Mouse (Mus musculus) fat pad, adult 2 months (tissue): ENCODE data around the gene Wnt2.

Experiments used
- DNase-seq: peaks from one replicate; pipeline ENCODE4 v3.0.0-alpha.2; 2011; ENCODE audit warnings: low read depth, low spot score; ENCODE audit errors: extremely low read depth

The Wnt2 gene

DNA sequence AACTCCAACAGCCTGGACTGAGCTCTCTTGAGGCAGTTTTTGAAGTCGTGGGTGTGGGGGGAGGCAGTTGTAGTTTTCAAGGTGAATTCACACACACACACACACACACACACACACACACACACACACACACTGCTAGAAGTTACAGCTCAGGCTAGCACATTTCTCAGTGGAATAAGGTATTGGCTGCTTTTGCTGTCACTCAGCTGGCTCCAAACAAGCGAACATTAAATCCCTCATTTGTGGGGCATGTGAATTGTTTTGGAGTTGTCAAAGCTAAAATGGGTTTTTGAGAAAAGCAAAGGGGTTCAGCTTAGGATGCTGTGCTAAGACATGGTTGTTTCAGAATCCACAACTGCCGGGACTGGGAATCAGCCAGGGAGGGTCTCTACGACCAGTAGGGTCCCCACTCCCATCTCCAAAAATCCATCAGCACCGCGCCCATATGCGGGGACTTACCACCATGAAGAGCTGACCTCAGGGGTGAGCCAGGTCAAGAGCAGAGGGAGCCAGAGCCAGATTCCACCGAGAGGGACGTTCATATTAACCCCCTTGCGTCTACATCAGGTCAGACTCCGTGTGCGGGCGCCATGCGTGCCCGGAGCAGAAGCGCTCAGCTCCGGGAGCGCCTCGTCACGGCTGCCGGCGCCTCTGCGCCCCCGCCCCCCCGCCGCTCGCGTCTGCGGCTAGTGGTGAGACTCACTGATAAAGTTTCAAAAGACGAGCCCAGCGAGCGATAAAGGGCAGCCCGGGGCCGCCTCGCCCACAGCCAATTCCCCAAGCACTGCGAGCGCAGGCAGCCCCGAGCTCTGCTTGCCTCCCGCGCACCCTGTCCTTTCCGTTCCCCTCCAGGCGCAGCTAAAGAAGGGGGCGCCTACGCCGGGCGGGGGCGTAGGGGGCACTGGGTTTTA is at the start of gene Wnt2:
TSS of gene Wnt2 (minus strand) at position 840 of the 911 bp plus-strand sequence.
- DNase-seq: no peak

DNA sequence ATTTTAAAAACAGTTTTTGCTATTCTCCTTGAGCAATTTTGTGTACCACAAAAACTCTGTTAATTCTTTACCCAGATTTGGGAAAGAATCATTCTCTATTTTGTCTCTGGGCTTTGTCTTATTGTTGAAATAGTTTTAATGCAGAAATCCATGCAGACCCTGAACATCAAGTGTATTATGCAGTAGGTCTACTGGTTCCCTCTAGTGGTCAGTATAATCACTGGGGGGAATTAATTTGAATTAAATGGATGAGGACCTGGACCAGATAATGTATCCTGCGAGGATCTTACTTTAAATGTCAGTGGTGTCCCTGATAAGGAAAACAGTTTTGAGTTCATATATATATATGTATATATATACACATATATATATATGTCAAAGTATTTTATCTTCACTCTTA is 48.2 kb upstream of the Wnt2 start:
- DNase-seq: no peak

DNA sequence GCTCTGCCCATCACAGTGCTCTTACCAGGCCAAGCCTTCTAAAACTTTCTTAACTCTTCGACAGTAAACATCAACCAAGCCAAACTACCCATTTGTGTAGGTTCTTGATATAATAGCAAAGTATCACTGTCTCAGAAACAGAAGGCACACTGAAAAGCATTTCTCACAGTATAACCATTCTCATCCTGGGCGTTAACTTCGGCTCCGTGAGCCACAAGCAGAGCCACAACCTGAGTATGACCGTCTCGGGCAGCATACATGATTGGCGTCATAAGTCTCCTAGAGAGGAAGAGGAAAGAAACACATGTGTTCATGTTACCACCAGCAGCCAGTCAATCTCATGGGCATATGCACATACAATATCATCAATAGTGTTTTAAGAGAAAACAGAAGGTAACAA is 46.6 kb upstream of the Wnt2 start:
- no peak for DNase-seq

DNA sequence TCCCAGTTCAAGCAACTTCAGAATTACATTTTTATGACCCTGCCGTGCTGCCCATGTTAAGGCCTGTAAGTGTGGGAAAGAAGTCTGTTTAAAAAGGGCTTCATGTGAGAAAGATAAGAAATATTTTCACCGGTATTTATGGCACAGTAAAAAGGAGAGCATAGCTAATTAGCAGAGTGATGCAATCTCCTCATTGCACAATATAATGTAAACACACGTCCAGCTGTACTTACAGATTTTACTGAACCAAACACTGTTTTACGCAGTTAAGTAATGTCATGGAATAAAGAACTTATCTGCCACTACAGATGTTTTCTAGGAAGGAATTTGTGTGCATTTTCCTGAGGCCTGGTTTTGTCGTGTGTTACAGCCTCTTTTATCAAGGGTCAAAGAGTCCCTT is 46.2 kb upstream of the Wnt2 start:
- DNase-seq: no peak

DNA sequence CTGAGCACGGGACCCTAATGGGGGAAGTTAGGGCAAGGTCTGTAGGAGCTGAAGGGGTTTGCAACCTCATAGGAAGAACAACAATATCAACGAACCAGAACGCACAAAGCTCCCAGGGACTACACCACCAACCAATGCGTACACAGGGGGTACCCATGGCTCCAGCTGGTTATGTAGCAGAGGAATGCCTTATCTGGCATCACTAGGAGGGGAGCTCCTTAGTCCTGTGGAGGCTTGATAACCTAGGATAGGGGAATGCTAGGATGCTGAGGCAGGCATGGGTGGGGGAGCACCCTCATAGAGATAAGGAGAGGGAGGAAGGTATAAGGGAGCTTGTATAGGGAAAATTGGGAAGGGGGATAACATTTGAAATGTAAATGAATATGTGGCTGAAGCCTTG is 27.5 kb upstream of the Wnt2 start:
- DNase-seq: no peak

DNA sequence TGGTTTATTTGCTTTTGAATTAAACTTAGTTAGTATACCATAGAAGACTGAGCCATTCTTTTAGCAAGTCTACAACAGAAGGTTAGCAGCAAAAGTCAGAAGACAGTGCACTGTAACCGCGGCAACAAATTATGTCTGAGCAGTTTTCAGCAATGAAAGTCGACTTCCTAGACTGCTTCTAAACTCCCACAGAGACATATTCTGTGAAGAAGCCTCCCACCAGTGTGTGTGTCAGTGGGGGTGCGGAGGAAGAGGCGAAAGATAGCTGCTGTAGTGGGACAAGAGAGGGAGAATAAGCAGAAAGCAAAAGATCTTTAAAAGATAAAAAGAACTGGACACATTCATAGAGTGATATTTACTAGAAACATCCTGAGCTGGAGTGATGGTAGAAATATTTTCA is 21.3 kb upstream of the Wnt2 start:
- no peak for DNase-seq

DNA sequence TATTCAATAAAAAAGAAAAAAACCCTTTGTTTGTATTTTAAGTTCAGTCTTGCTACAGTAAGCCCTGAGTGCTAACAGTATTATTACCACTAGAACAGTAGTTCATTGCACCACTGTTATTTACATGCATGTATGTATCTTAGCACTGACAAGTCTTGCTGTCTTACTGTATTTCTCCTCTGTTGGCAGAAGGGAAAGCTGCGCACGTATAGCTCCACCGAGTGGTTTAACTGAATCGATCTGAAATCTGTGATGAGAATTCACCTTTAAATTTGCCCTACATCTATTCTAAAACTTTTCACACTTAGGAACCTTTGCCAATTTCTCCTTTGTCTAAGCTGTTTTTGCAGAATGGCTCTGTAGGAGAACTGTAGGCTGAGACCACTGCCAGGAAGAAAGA is 13.9 kb upstream of the Wnt2 start:
- no peak for DNase-seq

DNA sequence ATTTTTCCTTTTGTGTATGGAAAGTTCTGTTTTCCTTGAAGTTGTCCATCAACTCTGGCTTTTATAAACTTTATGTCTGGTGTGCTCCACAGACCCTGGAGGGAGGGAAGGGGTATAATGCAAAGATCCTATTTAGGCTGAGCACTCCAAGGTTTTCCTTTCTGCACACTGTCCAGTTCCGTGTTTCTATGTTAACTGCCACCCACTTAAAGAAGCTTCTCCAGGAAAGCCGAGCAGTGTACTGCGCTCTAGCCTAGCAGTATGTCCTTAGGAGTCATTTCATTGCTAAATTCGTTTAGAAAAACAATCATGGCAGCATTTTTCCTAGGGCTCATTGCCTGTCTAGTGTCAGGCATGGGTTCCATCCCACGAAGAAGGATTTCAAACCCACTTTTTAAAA is 12.8 kb upstream of the Wnt2 start:
- DNase-seq: no peak

DNA sequence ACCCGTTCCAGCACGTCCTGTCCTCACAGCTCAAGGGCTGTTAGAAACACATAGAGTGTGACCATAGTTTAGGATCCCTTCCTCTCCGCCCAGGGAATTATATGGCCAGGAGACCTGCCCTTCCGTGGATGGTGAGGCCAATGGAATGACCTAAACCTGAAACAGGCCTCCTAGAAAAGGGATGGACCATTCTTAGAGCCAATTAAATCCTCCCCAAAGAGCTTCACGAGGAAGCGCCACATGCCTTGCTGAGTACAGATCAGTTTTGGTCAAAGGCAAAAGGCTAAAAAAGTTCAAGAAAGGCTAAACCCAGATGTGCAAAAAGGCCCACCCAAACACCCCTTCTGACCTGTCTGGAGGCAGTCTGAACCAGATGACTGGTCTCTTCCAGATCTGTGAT is 1.9 kb upstream of the Wnt2 start:
- no peak for DNase-seq

DNA sequence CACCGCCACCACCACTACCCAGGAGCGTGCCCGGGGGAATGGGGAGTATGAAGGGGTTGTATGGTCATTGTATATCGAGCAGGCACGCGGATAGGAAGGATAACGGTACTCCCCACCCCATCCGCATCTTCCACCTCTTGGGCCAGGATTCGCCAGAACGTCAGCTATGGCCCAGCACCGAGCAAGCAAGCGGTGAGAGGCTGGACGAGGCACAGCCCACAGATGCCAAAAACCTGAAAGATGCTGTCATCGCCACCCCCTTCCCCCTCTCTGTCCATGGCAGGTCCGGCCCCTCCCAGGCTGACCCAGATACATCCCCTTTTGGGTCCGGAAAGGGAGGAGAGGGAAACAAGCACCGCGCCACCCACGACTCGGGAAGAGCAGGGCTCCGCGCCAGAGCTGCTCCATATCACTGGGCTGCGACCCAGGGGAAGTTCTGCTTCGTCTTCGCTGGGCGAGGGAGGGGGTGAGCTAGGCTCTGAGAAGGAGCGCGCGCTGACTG is 1.2 kb upstream of the Wnt2 start:
- DNase-seq: no peak

DNA sequence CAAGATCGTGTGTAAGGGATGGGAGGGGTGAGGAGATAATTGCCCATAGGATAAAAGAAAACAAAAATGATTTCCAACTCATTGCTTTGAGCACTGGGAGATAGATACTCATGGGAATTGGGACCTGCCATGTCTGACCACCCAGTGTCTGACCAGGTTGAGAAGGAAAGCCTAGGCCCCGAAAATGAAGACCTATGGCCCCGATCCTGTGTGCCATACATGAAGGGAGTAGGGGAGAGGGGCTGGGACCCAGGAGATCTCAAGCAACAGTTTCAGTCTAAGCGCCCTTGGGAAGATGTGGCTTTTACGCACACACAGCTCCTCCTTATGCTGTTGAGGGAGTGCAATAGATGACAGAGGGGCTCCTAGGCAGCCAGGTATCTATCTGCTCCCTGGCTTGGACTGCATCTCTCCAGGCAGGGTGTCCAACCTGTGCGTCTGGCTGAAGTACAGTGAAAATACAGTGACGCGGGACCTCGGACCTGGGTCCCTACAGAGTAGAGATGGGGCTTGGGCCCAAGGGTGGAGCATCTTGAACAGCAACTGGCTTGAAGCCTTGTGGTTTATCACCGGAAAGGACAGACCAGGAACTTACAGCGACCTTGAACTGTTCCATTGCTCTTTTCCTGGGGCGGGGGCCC is 603 bp upstream of the Wnt2 start:
- no peak for DNase-seq

DNA sequence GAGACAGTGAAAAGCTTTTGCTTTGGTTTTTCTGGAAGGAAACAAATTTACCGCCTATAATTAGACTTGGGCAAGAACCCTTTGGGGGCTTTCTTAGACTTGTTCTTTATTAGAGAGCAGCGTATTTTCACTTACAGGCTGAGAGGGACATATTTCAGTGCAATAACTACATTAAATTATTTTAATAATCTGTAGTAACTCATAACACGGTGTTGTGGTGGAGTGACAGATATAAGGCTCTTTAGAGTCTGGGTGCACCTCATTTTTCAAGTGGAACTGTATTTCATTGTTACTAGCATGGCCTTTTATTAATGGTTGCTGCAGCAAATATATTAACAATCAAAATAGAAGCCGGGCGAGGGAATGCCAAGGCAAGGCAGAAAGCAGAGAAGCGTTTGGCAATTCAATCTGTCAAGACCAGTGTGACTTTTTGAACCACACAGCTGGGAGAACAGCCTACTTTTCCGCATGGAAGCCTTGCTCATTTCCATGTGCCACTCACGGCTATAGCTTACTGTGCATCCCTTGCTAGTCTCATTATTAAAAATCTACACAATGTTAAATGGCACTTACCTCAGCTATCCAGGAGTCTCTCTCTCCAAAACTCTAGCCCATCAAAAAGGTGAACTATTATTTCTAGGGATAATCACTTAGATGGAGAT is 6.1 kb downstream of the Wnt2 start:
- no peak for DNase-seq

DNA sequence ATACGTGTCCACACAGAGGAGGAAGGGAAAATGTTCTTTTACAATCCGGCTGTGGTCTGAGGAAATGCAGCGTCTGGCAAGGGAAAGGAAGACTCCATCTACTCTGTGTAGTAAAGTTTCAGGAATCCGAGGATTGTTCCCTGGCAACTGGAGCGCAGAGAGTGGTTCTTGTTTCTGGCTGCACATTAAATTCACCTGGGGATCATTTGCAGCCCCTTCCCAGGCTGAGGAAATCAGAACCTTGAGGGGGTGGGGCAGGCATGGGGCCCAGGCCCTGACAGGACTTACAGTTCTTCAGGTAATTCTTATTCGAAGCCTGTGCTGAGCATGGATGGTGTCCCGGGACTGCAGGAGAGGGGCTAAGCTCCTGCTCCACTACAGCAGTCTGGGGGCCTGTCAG is 17.0 kb downstream of the Wnt2 start:
- DNase-seq: no peak

DNA sequence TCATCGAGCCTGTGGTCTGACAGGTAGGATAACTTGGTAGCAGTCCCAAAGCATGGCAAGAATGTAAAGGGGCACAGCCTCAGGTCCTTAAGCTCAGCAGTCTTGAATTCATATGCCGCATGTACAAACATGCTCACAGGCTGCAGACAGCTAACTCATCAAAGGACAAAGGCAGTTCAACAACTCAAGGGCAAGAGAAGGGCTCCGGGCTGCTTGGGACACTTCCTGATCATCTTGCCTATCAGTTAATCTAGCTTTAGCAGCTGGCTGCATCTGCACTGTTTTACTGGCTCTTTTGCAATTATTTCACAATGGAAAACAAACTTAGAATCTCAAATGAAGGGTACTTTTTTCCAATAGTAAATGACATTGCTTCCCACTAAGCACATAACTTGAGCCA is 23.0 kb downstream of the Wnt2 start:
- DNase-seq: peak; percentile 79

DNA sequence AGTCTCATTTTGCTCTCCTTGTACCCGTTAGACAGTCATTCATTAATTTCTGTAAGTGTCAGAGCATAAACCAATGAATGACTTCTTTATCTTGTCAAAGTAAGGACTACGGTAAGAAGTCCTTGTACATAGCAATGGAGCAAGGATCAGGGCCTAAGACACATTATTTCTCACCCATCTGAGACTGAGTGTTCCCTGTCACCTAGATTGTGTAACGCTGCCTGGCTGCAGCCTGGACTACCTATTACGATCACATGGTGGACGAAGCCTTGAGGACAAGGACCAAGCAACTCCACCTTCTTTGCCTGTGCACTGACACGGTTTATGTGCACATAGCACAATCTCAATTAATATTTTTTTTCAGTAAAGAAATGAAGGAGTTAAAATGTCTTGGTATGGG is 28.3 kb downstream of the Wnt2 start:
- DNase-seq: peak; percentile 28

DNA sequence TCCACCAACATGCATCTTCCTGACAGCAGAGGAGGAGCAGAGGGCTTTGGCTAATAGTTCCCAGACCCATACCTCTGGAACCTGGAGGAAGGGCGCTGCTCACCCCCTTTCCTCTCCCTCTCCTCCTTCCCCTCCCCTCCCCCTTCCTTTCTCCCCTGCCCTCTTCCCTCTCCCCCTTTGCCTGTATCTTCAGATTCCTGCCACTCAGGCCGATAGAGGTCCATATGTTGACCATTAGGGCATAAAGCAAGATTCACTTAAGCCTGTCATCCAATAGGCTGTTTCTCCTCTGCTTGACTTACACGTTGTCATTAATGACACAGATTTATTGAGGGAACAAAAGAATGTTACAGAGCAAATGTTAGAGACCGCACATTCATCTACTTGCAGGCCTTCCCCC is 31.9 kb downstream of the Wnt2 start:
- DNase-seq: no peak

DNA sequence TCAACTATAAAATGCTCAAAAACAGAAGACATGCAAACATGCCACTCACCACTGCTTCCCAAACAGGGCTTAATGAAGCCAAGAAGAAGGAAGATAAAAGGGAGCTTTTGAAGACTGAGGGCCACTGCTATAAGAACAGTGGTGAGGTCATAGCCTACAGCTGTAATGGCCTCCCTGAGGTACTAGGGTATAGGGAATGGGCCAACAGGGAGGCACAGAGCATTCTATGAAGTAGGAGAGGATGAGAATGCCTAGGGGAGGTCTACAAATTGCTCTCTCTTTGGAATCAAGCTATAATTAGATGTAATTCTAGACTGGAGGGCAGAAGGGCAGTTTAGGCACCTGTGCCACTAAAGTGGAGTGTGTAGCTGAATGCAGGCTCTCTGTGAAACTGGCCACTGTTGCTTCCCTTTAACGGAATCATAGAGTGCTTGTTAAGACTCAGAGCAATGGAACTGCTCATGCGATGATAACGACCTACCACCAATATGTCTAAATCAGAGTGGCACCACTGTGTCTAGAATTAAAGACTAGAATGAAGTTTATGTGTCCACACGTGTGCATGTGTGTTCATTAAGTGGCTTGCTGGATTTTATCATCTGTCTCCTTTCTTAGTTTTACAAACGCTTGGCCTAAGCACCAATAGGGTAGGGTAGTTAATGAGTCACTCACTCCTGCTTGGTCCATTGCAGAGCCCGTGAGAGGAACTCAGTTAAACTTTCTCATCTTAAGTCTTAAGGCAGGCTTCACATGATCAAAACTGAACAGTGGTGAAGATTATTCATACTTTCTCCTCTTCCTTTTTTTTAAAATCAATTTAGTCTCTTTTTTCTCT is 35.2 kb downstream of the Wnt2 start:
- DNase-seq: no peak

DNA sequence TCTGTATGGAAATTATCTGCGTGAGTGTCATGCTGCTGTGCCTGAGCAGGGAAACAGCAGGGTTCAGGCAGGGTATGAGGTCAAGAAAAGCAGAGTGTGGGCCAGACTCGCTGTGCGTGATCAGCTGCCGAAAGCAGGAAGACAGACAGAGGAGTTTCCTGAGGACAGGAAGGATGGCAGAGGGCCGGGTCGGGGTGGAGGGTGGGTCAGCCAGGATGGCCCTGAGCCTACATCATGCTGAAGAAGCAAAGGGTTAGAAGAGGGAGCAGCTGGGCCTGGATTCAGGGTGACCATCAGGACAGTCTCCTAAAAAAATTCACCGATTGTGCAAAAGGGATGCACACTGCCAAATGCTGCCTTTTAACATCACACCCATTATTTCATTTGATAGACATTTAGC is 38.8 kb downstream of the Wnt2 start:
- DNase-seq: no peak

DNA sequence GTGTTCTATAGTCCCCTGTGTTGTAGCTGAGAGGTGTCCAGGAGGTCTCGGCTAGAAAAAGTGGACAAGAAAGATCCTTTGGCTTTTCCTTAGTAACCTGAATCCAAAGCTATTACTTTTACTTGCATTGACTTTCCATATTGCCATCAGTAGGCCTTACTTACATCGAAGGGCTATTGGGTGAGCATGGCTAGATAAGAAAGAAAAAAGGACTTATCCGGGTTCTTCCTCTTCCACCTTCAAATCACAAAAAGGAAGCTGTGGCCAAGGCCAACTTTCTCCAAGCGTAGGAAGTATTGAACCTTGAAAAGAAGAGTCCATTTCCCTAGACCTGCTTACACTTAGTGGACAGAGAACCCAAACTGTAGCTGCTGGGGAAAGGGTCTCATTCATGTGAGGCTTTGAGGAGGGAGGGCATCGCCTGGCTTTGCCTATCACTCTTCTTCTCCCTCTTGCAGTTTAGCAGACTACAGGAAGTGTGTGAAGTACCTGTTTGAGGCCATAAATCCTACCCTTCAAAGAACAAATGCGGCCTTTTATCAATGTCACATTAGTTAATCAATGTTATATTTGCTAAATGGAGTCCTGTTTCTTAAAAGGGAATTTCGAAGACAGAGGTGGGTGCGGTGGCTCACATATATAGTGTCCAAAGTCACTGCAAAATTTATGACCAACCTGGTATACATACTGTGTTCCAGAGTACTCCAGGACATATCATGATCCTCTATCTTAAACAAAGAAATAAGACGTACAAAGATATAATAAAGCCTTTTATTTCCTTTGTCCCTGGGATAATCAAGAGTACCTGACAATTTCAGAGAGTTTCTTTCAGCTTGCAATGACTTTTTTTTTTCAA is 40.0 kb downstream of the Wnt2 start:
- no peak for DNase-seq

DNA sequence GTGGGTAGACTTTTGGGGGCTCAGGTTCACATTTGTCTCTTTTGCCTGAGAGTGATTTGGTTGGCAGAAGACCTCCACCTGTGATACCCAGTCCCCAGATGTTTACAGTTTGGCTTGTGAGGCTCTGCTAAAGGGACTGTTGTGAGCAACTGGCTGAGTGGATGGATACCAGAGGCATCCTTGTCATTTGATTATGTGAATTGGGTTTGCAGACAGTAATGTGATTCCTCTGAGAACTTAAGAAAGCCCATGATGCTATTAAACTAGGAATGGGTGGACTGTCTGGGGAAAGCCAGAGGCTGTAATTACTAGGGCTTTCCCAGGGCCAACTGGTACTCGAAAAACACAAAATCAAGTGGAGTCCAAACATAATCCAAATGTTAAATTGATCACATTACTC is 51.0 kb downstream of the Wnt2 start:
- no peak for DNase-seq
